In genomic region chr10:63388948-63389347, GRCm38 (mm10) we compare ENCODE assay signal across 30 mouse cellular contexts. TPM values are rescaled to one million over a fixed set of nuclear protein-coding genes. Genes with fewer than 3 reads are reported as not detected.
A peak's percentile ranks its signal among the peaks of the same experiment; 100 is the strongest.
DNase-seq lines count a peak whose midpoint lies in the region; ATAC-seq and TF ChIP-seq lines count a peak whose summit lies in the region.
"Had no signal": no experiment of that assay in that cellular context is flagged by ENCODE, and none has a peak within 500 bp of the region (broad histone marks: within the 10 kb centered on the region; RNA-seq: fewer than 3 reads in every experiment).

No protein-coding gene starts in this region.

- H3K9me3 ChIP-seq in kidney, embryonic 16.5 days (ENCODE audit: low read length): no peaks in the 10 kb centered on the region
- H3K9me3 ChIP-seq in liver, embryonic 12.5 days (replicated peaks): no peaks in the 10 kb centered on the region
- H3K9me3 ChIP-seq in liver, postnatal 0 days (ENCODE audit: low read length): no peaks in the 10 kb centered on the region
- no peaks in the 10 kb centered on the region for H3K9me3 ChIP-seq in liver, embryonic 14.5 days (ENCODE audit: control insufficient read depth, low read length)
- H3K9me3 ChIP-seq: embryonic facial prominence, embryonic 12.5 days; embryonic facial prominence, embryonic 15.5 days; G1E; heart, embryonic 12.5 days; heart, embryonic 15.5 days; hindbrain, embryonic 10.5 days; hindbrain, embryonic 13.5 days had no signal

- no peak overlapping the region for H3K9ac ChIP-seq in kidney, embryonic 16.5 days (replicated peaks; ENCODE audit: low read length)
- no peak overlapping the region for H3K9ac ChIP-seq in liver, embryonic 12.5 days
- no peak overlapping the region for H3K9ac ChIP-seq in liver, postnatal 0 days (replicated peaks)
- no peak overlapping the region for H3K9ac ChIP-seq in liver, embryonic 14.5 days (replicated peaks)
- H3K9ac ChIP-seq: embryonic facial prominence, embryonic 12.5 days; embryonic facial prominence, embryonic 15.5 days; forebrain, postnatal 0 days; heart, embryonic 12.5 days; heart, embryonic 15.5 days; hindbrain, embryonic 13.5 days had no signal

- TF ChIP-seq CTCF in liver, postnatal 0 days (IDR thresholded peaks at IDR 0.05; ENCODE audit: low read depth): no peak
- TF ChIP-seq CTCF in liver, embryonic 14.5 days (IDR thresholded peaks at IDR 0.05; ENCODE audit: low read depth): no peak

- H3K36me3 ChIP-seq in kidney, embryonic 16.5 days (ENCODE audit: insufficient read depth, low read length): no peaks in the 10 kb centered on the region
- no peaks in the 10 kb centered on the region for H3K36me3 ChIP-seq in liver, embryonic 12.5 days
- no peaks in the 10 kb centered on the region for H3K36me3 ChIP-seq in liver, postnatal 0 days (replicated peaks; ENCODE audit: insufficient read depth, low read length)
- no peaks in the 10 kb centered on the region for H3K36me3 ChIP-seq in liver, embryonic 14.5 days (replicated peaks; ENCODE audit: control insufficient read depth, insufficient read depth, low read depth)
- H3K36me3 ChIP-seq: embryonic facial prominence, embryonic 12.5 days; embryonic facial prominence, embryonic 15.5 days; G1E; heart, embryonic 12.5 days; heart, embryonic 15.5 days; hindbrain, embryonic 10.5 days; hindbrain, embryonic 13.5 days had no signal

- no peak for ATAC-seq in kidney, embryonic 16.5 days (ENCODE audit: low FRiP score, low TSS enrichment)
- ATAC-seq in liver, embryonic 12.5 days: no peak
- ATAC-seq in liver, postnatal 0 days: no peak
- ATAC-seq in liver, embryonic 14.5 days (ENCODE audit: insufficient read depth): no peak
- ATAC-seq: forebrain, embryonic 14.5 days; forebrain, postnatal 0 days; Patski had no signal

- no peak overlapping the region for H3K27ac ChIP-seq in kidney, embryonic 16.5 days (ENCODE audit: low read length)
- no peak overlapping the region for H3K27ac ChIP-seq in liver, embryonic 12.5 days
- no peak overlapping the region for H3K27ac ChIP-seq in liver, postnatal 0 days (ENCODE audit: low read depth)
- no peak overlapping the region for H3K27ac ChIP-seq in liver, embryonic 14.5 days
- H3K27ac ChIP-seq: embryonic facial prominence, embryonic 12.5 days; embryonic facial prominence, embryonic 15.5 days; heart, embryonic 15.5 days; hindbrain, embryonic 10.5 days; hindbrain, embryonic 13.5 days had no signal

- no peaks in the 10 kb centered on the region for H3K4me1 ChIP-seq in kidney, embryonic 16.5 days (ENCODE audit: insufficient read depth, low read length)
- peaks cover 12% of the 10 kb centered on the region; the same call in 1 of the 2 replicates for H3K4me1 ChIP-seq in liver, embryonic 12.5 days
- 0 out of 2 replicates have a peak, but pooled peaks cover 5% of the 10 kb centered on the region for H3K4me1 ChIP-seq in liver, postnatal 0 days (ENCODE audit: insufficient read depth)
- H3K4me1 ChIP-seq in liver, embryonic 14.5 days (replicated peaks; ENCODE audit: control insufficient read depth in 2 of 2, insufficient read depth in 2 of 2, low read length in 1 of 2): peaks cover 0 to 7% of the 10 kb centered on the region in 2 experiments; a peak in 2 of 4 replicates
- H3K4me1 ChIP-seq: embryonic facial prominence, embryonic 12.5 days; embryonic facial prominence, embryonic 15.5 days; heart, embryonic 12.5 days; hindbrain, embryonic 10.5 days had no signal

- no peak overlapping the region for H3K4me3 ChIP-seq in kidney, embryonic 16.5 days (ENCODE audit: low read length)
- no peak overlapping the region for H3K4me3 ChIP-seq in liver, embryonic 12.5 days
- H3K4me3 ChIP-seq in liver, postnatal 0 days (ENCODE audit: low read depth, low read length): no peak overlapping the region
- H3K4me3 ChIP-seq in liver, embryonic 14.5 days (ENCODE audit: insufficient read depth in 1 of 2, low read depth in 2 of 2, low read length in 2 of 2): no peak overlapping the region
- H3K4me3 ChIP-seq: embryonic facial prominence, embryonic 12.5 days; embryonic facial prominence, embryonic 15.5 days; heart, embryonic 12.5 days; heart, embryonic 15.5 days; hindbrain, embryonic 10.5 days; hindbrain, embryonic 13.5 days had no signal

- H3K27me3 ChIP-seq in kidney, embryonic 16.5 days (ENCODE audit: insufficient read depth, low read length): no peaks in the 10 kb centered on the region
- H3K27me3 ChIP-seq in liver, embryonic 12.5 days (replicated peaks): no peaks in the 10 kb centered on the region
- no peaks in the 10 kb centered on the region for H3K27me3 ChIP-seq in liver, postnatal 0 days (ENCODE audit: insufficient read depth, low read length)
- no peaks in the 10 kb centered on the region for H3K27me3 ChIP-seq in liver, embryonic 14.5 days (ENCODE audit: control insufficient read depth, insufficient read depth, low read length)
- H3K27me3 ChIP-seq: CH12.LX; embryonic facial prominence, embryonic 12.5 days; embryonic facial prominence, embryonic 15.5 days; heart, embryonic 12.5 days; heart, embryonic 15.5 days; hindbrain, embryonic 13.5 days; Patski had no signal

- peak; percentile 16 for DNase-seq in kidney, postnatal 10 days
- DNase-seq in liver, postnatal 0 days: no peak
- no peak for DNase-seq in liver, embryonic 14.5 days (ENCODE audit: low read depth in 3 of 3, low spot score in 3 of 3)
- DNase-seq in retina, postnatal 1 day: peak; percentile 23
- DNase-seq in urinary bladder, postnatal 10 days (ENCODE audit: low spot score): no peak
- DNase-seq: adrenal gland, postnatal 10 days; adrenal gland, postnatal 36 days; B cell, adult 2 months; cerebellum, adult 18-20 months; cerebellum, adult 9-10 months; cerebellum, postnatal 14 days; forebrain, postnatal 0 days; gastrocnemius, postnatal 25 days; heart, adult 18-20 months; heart, postnatal 10 days; heart, postnatal 36 days had no signal

- 48% methylated on average over 4 of the region's 4 CpGs for WGBS in kidney, embryonic 16.5 days
- 59% methylated on average over 4 of the region's 4 CpGs for WGBS in liver, embryonic 12.5 days (ENCODE audit: insufficient replicate concordance)
- 56% methylated on average over 4 of the region's 4 CpGs for WGBS in liver, postnatal 0 days (ENCODE audit: insufficient replicate concordance)
- 58% methylated on average over 4 of the region's 4 CpGs for WGBS in liver, embryonic 14.5 days (ENCODE audit: insufficient replicate concordance)

- no peak overlapping the region for H3K4me2 ChIP-seq in kidney, embryonic 16.5 days (replicated peaks; ENCODE audit: low read depth, low read length)
- H3K4me2 ChIP-seq in liver, embryonic 12.5 days: peak overlapping the region; percentile 3; the same call in 1 of the 2 replicates
- H3K4me2 ChIP-seq in liver, postnatal 0 days (ENCODE audit: low read depth, low read length): no peak overlapping the region
- peak overlapping the region; percentile 11; the same call in 1 of the 2 replicates for H3K4me2 ChIP-seq in liver, embryonic 14.5 days (ENCODE audit: low read depth)
- H3K4me2 ChIP-seq: embryonic facial prominence, embryonic 12.5 days; embryonic facial prominence, embryonic 15.5 days; heart, embryonic 12.5 days; heart, embryonic 15.5 days; hindbrain, embryonic 13.5 days had no signal

- TF ChIP-seq EP300 in liver, postnatal 0 days (IDR thresholded peaks at IDR 0.05; ENCODE audit: low read depth): no peak
- TF ChIP-seq EP300 in liver, embryonic 14.5 days (IDR thresholded peaks at IDR 0.05; ENCODE audit: low read depth): no peak

RNA-seq across cellular contexts. Expression of gene Dnajc12, which starts 6.7 kb away (rescaled TPM):
- 10.3 and 16.3 TPM in 2 replicates for polyA plus RNA-seq in kidney, embryonic 16.5 days (2015; fragmentation: Nextera tagmentation; extraction: Ambion mirVana)
- 13.0 and 14.2 TPM in 2 replicates for polyA plus RNA-seq in liver, embryonic 12.5 days (2016; fragmentation: Nextera tagmentation; extraction: Ambion mirVana)
- 14.8 and 15.4 TPM in 2 replicates for polyA plus RNA-seq in liver, postnatal 0 days (2015; fragmentation: Nextera tagmentation; extraction: Ambion mirVana)
- 2.4 and 8.3 TPM in 2 replicates for polyA plus RNA-seq in liver, embryonic 14.5 days (2012; rRNA removed)
- polyA plus RNA-seq in liver, embryonic 14.5 days (2014; fragmentation: Nextera tagmentation; extraction: Ambion mirVana): 16.3 and 20.1 TPM in 2 replicates

RNA-seq across cellular contexts. Expression of gene Sirt1, which starts 7.4 kb away (rescaled TPM):
- 4.1 and 5.4 TPM in 2 replicates for polyA plus RNA-seq in kidney, embryonic 16.5 days (2015; fragmentation: Nextera tagmentation; extraction: Ambion mirVana)
- 6.0 and 7.5 TPM in 2 replicates for polyA plus RNA-seq in liver, embryonic 12.5 days (2016; fragmentation: Nextera tagmentation; extraction: Ambion mirVana)
- polyA plus RNA-seq in liver, postnatal 0 days (2015; fragmentation: Nextera tagmentation; extraction: Ambion mirVana): 2.8 and 3.1 TPM in 2 replicates
- polyA plus RNA-seq in liver, embryonic 14.5 days (2012; rRNA removed): 5.5 and 8.4 TPM in 2 replicates
- 3.8 and 4.7 TPM in 2 replicates for polyA plus RNA-seq in liver, embryonic 14.5 days (2014; fragmentation: Nextera tagmentation; extraction: Ambion mirVana)

RNA-seq across cellular contexts. Expression of gene Gm7075, which starts 32.6 kb away (rescaled TPM):
- not detected in 2 replicates for polyA plus RNA-seq in kidney, embryonic 16.5 days (2015; fragmentation: Nextera tagmentation; extraction: Ambion mirVana)
- not detected in 2 replicates for polyA plus RNA-seq in liver, embryonic 12.5 days (2016; fragmentation: Nextera tagmentation; extraction: Ambion mirVana)
- not detected in 2 replicates for polyA plus RNA-seq in liver, postnatal 0 days (2015; fragmentation: Nextera tagmentation; extraction: Ambion mirVana)
- 0.34 TPM in 1 of 2 replicates, not detected in the other for polyA plus RNA-seq in liver, embryonic 14.5 days (2012; rRNA removed)
- polyA plus RNA-seq in liver, embryonic 14.5 days (2014; fragmentation: Nextera tagmentation; extraction: Ambion mirVana): not detected in 2 replicates
- polyA plus RNA-seq: embryonic facial prominence, embryonic 12.5 days; embryonic facial prominence, embryonic 15.5 days; forebrain, embryonic 11.5 days; forebrain, embryonic 14.5 days; forebrain, postnatal 0 days; G1E; gonadal fat pad, adult 2 months; heart, embryonic 12.5 days; heart, embryonic 15.5 days; hindbrain, embryonic 10.5 days; hindbrain, embryonic 13.5 days; Patski had no signal

RNA-seq across cellular contexts. Expression of gene Ctnna3, which starts 41.0 kb away (rescaled TPM):
- 0.49 and 0.55 TPM in 2 replicates for polyA plus RNA-seq in kidney, embryonic 16.5 days (2015; fragmentation: Nextera tagmentation; extraction: Ambion mirVana)
- 0.05 and 0.08 TPM in 2 replicates for polyA plus RNA-seq in liver, embryonic 12.5 days (2016; fragmentation: Nextera tagmentation; extraction: Ambion mirVana)
- polyA plus RNA-seq in liver, postnatal 0 days (2015; fragmentation: Nextera tagmentation; extraction: Ambion mirVana): 0.05 TPM in 1 of 2 replicates, not detected in the other
- 0.01 and 0.03 TPM in 2 replicates for polyA plus RNA-seq in liver, embryonic 14.5 days (2012; rRNA removed)
- not detected in 2 replicates for polyA plus RNA-seq in liver, embryonic 14.5 days (2014; fragmentation: Nextera tagmentation; extraction: Ambion mirVana)
- polyA plus RNA-seq: forebrain, embryonic 11.5 days; G1E; Patski had no signal

Comparison
In these comparisons a context has a peak if more than half of its experiments do, and no peak if none do; other contexts are left out.
1. H3K4me2 ChIP-seq: peak in liver, embryonic 12.5 days (single experiment) and liver, embryonic 14.5 days (single experiment); none in kidney, embryonic 16.5 days (single experiment) and liver, postnatal 0 days (single experiment).
2. DNase-seq: peak in kidney, postnatal 10 days (single experiment) and retina, postnatal 1 day (single experiment); none in liver, postnatal 0 days (single experiment), liver, embryonic 14.5 days (0 of 3) and urinary bladder, postnatal 10 days (single experiment).